Mouse (Mus musculus) spleen, adult 2 months (tissue): ENCODE measurements around the gene D930048N14Rik. TPM values are rescaled to one million over a fixed set of nuclear protein-coding genes. Genes with fewer than 3 reads are reported as not detected.

ENCODE experiments used
- DNase-seq, 2 experiments: peaks; one replicate each; pipeline versions ENCODE4 v3.0.0 to v3.0.0-alpha.2; 2012 to 2021; ENCODE audit warnings: low spot score in 2 of 2, low read depth in 1 of 2
- H3K27ac ChIP-seq: fragments of 200-500 bp; 2 replicates; pipeline ENCODE4 v1.5.1; 2012; ENCODE audit warnings: low read length, inconsistent platforms; ENCODE audit not compliant: insufficient read depth
- H3K27me3 ChIP-seq: fragments of 200-500 bp; 2 replicates; pipeline ENCODE4 v1.6.1; 2012; ENCODE audit warnings: mild to moderate bottlenecking, moderate library complexity, low read length, inconsistent platforms; ENCODE audit not compliant: control insufficient read depth, insufficient read depth
- H3K36me3 ChIP-seq: fragments of 200-500 bp; 2 replicates; pipeline ENCODE4 v1.6.1; 2012; ENCODE audit warnings: mild to moderate bottlenecking, low read length, inconsistent platforms; ENCODE audit not compliant: control insufficient read depth, insufficient read depth
- H3K4me1 ChIP-seq: fragments of 200-500 bp; 2 replicates; pipeline ENCODE4 v1.6.1; 2011; ENCODE audit warnings: inconsistent platforms; ENCODE audit not compliant: control insufficient read depth, insufficient read depth, insufficient read length
- H3K4me3 ChIP-seq: fragments of 200-500 bp; 2 replicates; pipeline ENCODE4 v1.5.1; 2011; ENCODE audit warnings: mild to moderate bottlenecking, inconsistent platforms; ENCODE audit not compliant: insufficient read depth, insufficient read length; ENCODE audit errors: extremely low read depth
- CTCF ChIP-seq: fragments of 200-500 bp; IDR thresholded peaks from 2 replicates; pipeline ENCODE4 v1.5.1; 2011; ENCODE audit warnings: mild to moderate bottlenecking, inconsistent platforms; ENCODE audit not compliant: insufficient read depth, insufficient read length, insufficient replicate concordance; ENCODE audit errors: extremely low read depth
- POLR2A ChIP-seq: fragments of 200-500 bp; IDR thresholded peaks from 2 replicates; pipeline ENCODE4 v1.6.1; 2011; ENCODE audit warnings: low read depth, low read length, inconsistent platforms
- WGBS: fragments of 180-500 bp; shearing (Covaris S2); methylation state at CpG from one replicate; pipeline ENCODE4 v1.1.7; 2018; 5-methylcytosine and 5-hydroxymethylcytosine counted together
- polyA plus RNA-seq: library from polyadenylated mRNA; depleted of rRNA; stranded (reverse); fragments of >200 nt; gene quantifications from 2 replicates; pipeline ENCODE4 v1.2.3, GENCODE M21; 2012; rRNA removed

The D930048N14Rik gene
- polyA plus RNA-seq: 3.4 and 5.0 TPM in 2 replicates

GRCm38 (mm10) chr11:51650691-51651515 lies at the start of gene D930048N14Rik, which contains the start of gene N4bp3:
Gene D930048N14Rik, plus strand, starts transcription at chr11:51650954.
Gene N4bp3, minus strand, starts transcription at chr11:51650842.
- Histone ChIP-seq H3K36me3 (no peaks in the 10 kb centered on the region), H3K4me1 (peaks cover 25% of the 10 kb centered on the region), H3K27me3 (no peaks in the 10 kb centered on the region), H3K4me3 (peak within 1 kb of the TSS; percentile 85), H3K27ac (peak within 1 kb of the TSS; percentile 56)
- DNase-seq: peak in 1 of 2 experiments; percentile 78
- TF ChIP-seq POLR2A: no peak
- no peak for TF ChIP-seq CTCF
- 2% methylated on average over 58 of the region's 70 CpGs for WGBS

DNA sequence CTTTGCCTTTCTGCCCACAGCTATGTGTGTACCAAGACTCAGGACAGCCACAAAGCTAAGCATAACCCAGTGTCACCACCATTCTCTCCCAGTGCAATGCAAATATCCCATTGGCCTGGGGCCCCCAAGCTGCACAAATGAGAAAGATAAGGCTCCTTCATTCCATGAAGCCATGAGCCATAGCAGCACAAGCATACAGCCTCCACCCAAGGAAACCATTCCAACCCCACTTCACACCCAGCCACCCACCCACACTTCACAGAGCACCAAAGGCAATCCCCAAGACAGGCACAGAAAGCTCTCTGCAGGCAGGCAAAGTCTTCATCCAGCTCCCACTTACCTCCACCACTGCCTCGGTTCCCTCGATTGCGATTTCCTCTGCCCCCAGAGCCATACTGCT lies 48.5 kb upstream of the D930048N14Rik start:
- Histone ChIP-seq H3K36me3 (peaks cover 63% of the 10 kb centered on the region), H3K27ac (no peak overlapping the region), H3K4me1 (peaks cover 3% of the 10 kb centered on the region; the same call in 1 of the 2 replicates), H3K4me3 (no peak overlapping the region), H3K27me3 (no peaks in the 10 kb centered on the region)
- no peak for TF ChIP-seq POLR2A
- TF ChIP-seq CTCF: no peak
- no peak for DNase-seq
- 77% methylated on average over 3 of the region's 3 CpGs for WGBS

DNA sequence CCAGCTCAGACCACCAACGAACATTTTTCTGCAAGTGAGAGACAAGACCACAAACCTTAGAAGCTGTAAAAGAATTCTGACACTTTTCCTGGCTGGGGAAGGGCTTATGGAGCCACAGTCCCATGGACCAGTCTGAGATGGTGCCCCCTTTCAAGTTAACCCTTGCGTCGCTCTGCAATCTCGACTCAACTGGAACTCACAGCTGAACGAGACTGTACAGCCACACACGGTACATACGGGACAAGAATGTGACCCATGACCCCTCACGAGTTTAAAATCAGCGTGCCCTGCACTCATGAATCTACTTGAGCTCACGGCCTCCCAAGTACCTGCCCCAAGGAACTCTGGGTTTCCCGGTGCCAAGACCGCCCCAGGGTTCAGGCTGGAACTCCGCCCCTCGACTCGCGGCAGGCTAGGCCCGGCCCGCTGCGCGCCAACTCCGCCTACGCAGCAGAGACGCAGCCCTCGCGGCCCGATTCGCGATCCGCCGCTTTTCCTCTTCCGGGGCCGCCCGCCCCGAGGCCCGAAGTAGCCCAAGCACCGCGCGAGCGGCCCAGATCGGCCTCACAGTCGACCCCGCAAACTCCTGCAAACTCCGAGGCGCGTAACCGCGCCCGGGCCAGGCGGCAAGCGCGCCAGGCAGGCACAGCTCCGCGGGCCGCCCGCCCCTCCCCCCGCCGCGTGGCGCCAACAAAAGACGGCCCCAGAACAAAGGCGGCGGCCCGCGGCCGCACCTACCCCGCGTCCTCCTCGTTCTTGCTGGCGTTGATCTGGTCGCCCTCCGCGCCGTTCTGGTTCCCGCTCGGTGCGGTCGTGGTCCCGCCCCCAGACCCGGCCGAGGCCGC lies 44.9 kb upstream of the D930048N14Rik start:
- Histone ChIP-seq H3K36me3 (peaks cover 35% of the 10 kb centered on the region), H3K4me3 (peak overlapping the region; percentile 100), H3K27ac (peak overlapping the region; percentile 96), H3K27me3 (no peaks in the 10 kb centered on the region), H3K4me1 (peaks cover 3% of the 10 kb centered on the region; the same call in 1 of the 2 replicates)
- TF ChIP-seq POLR2A: peak; percentile 48
- TF ChIP-seq CTCF: no peak
- 1% methylated on average over 81 of the region's 81 CpGs for WGBS
- DNase-seq: peak; percentile 62 to 86

GRCm38 (mm10) chr11:51606447-51607095 lies 44.2 kb upstream of the D930048N14Rik start, which contains the start of gene Hnrnpab:
Gene Hnrnpab, minus strand, starts transcription at chr11:51606847.
- peak; percentile 99 for TF ChIP-seq POLR2A
- TF ChIP-seq CTCF: no peak
- Histone ChIP-seq H3K27me3 (no peaks in the 10 kb centered on the region), H3K4me1 (peaks cover 3% of the 10 kb centered on the region; the same call in 1 of the 2 replicates), H3K4me3 (peak within 1 kb of the TSS; percentile 100), H3K27ac (peak within 1 kb of the TSS; percentile 96), H3K36me3 (peaks cover 28% of the 10 kb centered on the region)
- peak; percentile 94 to 95 for DNase-seq
- under 1% methylated on average over 91 of the region's 91 CpGs for WGBS

- 6% methylated on average over 15 of the region's 15 CpGs for WGBS
- peaks cover 21% of the 10 kb centered on the region for H3K36me3 ChIP-seq
- no peaks in the 10 kb centered on the region for H3K27me3 ChIP-seq
- H3K27ac ChIP-seq: peak overlapping the region; percentile 82
- DNase-seq: no peak
- H3K4me1 ChIP-seq: peaks cover 3% of the 10 kb centered on the region; the same call in 1 of the 2 replicates
- H3K4me3 ChIP-seq: peak overlapping the region; percentile 85
- TF ChIP-seq POLR2A: no peak
- no peak for TF ChIP-seq CTCF
These were observed 43.5 kb upstream of the D930048N14Rik start for GRCm38 (mm10) chr11:51607096-51607738.
